Mouse (Mus musculus): ENCODE measurements at regions not wholly inside any gene's neighbourhood (a gene's known extent, or its start where the extent isn't known, plus 50 kb on each side); places are given as distances from the start of the nearest gene placed in this dataset.

GRCm38 (mm10) chr10:119058493-119059020 is 181.3 kb downstream of the Cand1 start:
- H3K27ac ChIP-seq (ENCODE audit: low read length), result no peak overlapping the region
- no peak for ATAC-seq (ENCODE audit: insufficient number of reproducible peaks, insufficient read depth, low FRiP score, low read depth)
- H3K36me3 ChIP-seq (ENCODE audit: control insufficient read depth, insufficient read depth, low read length), result no peaks in the 10 kb centered on the region
- no peak overlapping the region for H3K4me2 ChIP-seq (replicated peaks; ENCODE audit: low read depth, low read length)
- H3K4me1 ChIP-seq (ENCODE audit: control insufficient read depth, insufficient read depth, low read length), result peaks cover 14% of the 10 kb centered on the region; the same call in 1 of the 2 replicates
- no peak overlapping the region for H3K4me3 ChIP-seq (ENCODE audit: low read depth, low read length)
- no peaks in the 10 kb centered on the region for H3K27me3 ChIP-seq (ENCODE audit: control insufficient read depth, insufficient read depth, low read length)
- 58% methylated on average over 10 of the region's 10 CpGs for WGBS
- H3K9ac ChIP-seq (replicated peaks; ENCODE audit: low read depth, low read length), result no peak overlapping the region
- no peaks in the 10 kb centered on the region for H3K9me3 ChIP-seq (ENCODE audit: control insufficient read depth, low read depth, low read length)

- Histone ChIP-seq H3K4me2 (replicated peaks; ENCODE audit: low read depth, low read length) (no peak overlapping the region; the same call in 1 of the 2 replicates), H3K4me3 (ENCODE audit: low read depth, low read length) (no peak overlapping the region), H3K27me3 (ENCODE audit: control insufficient read depth, insufficient read depth, low read length) (no peaks in the 10 kb centered on the region), H3K27ac (ENCODE audit: low read length) (peak overlapping the region; percentile 30; the same call in 1 of the 2 replicates), H3K9ac (replicated peaks; ENCODE audit: low read depth, low read length) (no peak overlapping the region), H3K4me1 (ENCODE audit: control insufficient read depth, insufficient read depth, low read length) (peaks cover 14% of the 10 kb centered on the region; the same call in 1 of the 2 replicates), H3K9me3 (ENCODE audit: control insufficient read depth, low read depth, low read length) (no peaks in the 10 kb centered on the region), H3K36me3 (ENCODE audit: control insufficient read depth, insufficient read depth, low read length) (no peaks in the 10 kb centered on the region)
- 43% methylated on average over 13 of the region's 13 CpGs for WGBS
- 0 out of 2 replicates have a peak, but pooled peaks have one; percentile 18 for ATAC-seq (ENCODE audit: insufficient number of reproducible peaks, insufficient read depth, low FRiP score, low read depth)
Observed at GRCm38 (mm10) chr10:119055199-119055785, 184.6 kb downstream of the Cand1 start.

DNA sequence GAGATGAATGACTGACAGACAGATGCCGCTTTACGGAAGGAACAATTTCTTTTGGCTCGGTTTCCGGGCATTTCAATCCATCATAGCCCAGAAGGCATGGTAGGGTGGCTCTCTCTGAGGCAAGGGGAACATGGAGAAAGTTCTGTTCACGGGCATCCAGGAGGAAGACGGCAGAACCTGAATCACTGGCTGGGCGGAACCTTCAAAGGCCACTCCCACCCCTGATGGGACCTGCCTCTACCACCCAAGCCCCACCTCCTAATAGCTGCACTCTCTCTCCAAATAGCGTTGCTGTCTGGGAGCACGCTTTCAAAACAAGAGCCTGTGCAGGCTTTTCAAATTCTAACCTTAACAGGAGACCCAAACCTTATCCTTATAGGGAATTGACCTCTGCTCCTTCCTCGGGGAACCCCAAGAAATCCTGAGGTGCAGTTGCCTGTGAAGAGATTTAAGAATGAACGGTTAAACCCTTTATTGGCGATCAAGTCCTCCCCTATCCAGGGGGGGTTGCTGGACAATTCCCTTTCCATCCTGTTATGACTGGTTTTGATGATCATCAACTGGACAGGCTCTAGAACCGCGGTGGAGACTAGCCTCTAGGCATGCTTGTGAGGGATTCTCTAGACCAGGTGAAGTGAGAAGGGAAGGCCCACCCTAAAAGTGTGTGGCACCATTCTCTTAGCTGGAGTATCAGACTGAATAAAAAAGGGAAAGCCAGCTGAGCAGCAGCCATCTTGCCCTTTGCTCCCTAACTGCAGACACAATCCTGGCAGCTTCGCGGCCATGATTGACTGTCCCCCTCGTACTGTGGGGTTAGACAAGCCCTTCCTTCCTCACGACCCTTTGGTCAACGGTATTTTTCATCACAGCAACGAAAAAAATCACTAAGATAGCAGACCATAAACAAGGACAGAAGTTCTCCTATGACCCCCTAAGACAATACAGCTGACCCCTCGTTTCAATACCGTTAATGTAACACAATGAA is 184.5 kb upstream of the Dyrk2 start:
- Histone ChIP-seq H3K27ac (ENCODE audit: low read length) (no peak overlapping the region), H3K9me3 (ENCODE audit: control insufficient read depth, low read depth, low read length) (no peaks in the 10 kb centered on the region), H3K4me3 (ENCODE audit: low read depth, low read length) (no peak overlapping the region), H3K27me3 (ENCODE audit: control insufficient read depth, insufficient read depth, low read length) (no peaks in the 10 kb centered on the region), H3K9ac (replicated peaks; ENCODE audit: low read depth, low read length) (no peak overlapping the region), H3K36me3 (ENCODE audit: control insufficient read depth, insufficient read depth, low read length) (no peaks in the 10 kb centered on the region), H3K4me2 (replicated peaks; ENCODE audit: low read depth, low read length) (no peak overlapping the region; the same call in 1 of the 2 replicates), H3K4me1 (ENCODE audit: control insufficient read depth, insufficient read depth, low read length) (peaks cover 14% of the 10 kb centered on the region; the same call in 1 of the 2 replicates)
- no peak for ATAC-seq (ENCODE audit: insufficient number of reproducible peaks, insufficient read depth, low FRiP score, low read depth)
- 77% methylated on average over 22 of the region's 22 CpGs for WGBS

DNA sequence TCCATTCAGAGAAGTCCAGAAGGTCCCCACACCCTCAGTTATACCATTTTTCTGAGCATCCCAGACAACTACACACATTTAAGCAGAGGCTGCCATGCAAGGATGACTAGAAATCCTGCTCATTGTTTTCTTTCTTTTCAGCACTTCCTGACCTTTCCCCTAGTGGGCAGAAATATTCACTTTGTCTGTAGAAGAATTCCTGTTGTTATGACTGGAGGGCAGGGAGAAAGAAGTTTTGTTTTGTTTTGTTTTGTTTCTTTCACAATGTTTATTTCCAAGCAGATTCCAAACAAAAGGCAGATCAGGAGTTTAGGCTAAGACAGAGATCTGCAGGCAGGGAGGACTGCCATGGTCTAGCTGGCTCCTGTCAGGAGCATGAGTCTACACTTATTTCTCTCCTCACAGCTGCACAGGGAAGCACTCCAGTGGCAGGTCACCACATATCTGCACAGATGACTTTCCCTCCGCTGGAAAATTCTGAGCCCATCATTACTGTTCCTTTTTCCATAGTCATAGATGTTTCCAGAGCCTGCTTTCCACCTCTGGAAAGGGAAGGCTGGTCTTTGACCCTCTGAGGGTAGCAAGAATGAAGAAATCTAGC is 182.5 kb upstream of the Dyrk2 start:
- 76% methylated on average over 1 of the region's 1 CpGs for WGBS
- H3K27ac ChIP-seq (ENCODE audit: low read length), result peak overlapping the region; percentile 30; the same call in 1 of the 2 replicates
- no peaks in the 10 kb centered on the region for H3K9me3 ChIP-seq (ENCODE audit: control insufficient read depth, low read depth, low read length)
- H3K27me3 ChIP-seq (ENCODE audit: control insufficient read depth, insufficient read depth, low read length), result no peaks in the 10 kb centered on the region
- no peak overlapping the region for H3K9ac ChIP-seq (replicated peaks; ENCODE audit: low read depth, low read length)
- H3K4me3 ChIP-seq (ENCODE audit: low read depth, low read length), result no peak overlapping the region
- no peak for ATAC-seq (ENCODE audit: insufficient number of reproducible peaks, insufficient read depth, low FRiP score, low read depth)
- H3K4me2 ChIP-seq (replicated peaks; ENCODE audit: low read depth, low read length), result no peak overlapping the region
- peaks cover 10% of the 10 kb centered on the region; the same call in 1 of the 2 replicates for H3K4me1 ChIP-seq (ENCODE audit: control insufficient read depth, insufficient read depth, low read length)
- no peaks in the 10 kb centered on the region for H3K36me3 ChIP-seq (ENCODE audit: control insufficient read depth, insufficient read depth, low read length)

DNA sequence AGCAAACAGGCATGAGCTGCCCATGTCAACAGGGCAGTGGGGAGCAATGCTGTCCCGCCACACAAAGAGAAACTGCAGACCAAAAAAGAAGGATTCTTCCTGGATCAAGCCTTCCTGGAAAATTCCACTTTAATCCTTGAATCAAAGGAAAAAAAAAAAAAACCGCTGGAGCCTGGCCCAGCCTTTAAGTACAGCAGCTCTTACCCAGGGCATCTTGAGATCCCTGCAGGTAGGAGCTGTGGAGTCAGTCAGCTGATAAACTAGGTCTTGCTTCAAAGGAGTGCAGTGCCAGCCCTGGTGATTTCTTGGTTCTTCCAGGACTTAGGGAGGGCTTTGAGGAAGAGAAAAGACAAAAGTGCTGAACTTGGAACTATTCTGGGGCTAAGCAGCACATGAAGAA is 181.6 kb upstream of the Dyrk2 start:
- Histone ChIP-seq H3K36me3 (ENCODE audit: control insufficient read depth, insufficient read depth, low read length) (no peaks in the 10 kb centered on the region), H3K9me3 (ENCODE audit: control insufficient read depth, low read depth, low read length) (no peaks in the 10 kb centered on the region), H3K27me3 (ENCODE audit: control insufficient read depth, insufficient read depth, low read length) (no peaks in the 10 kb centered on the region), H3K9ac (replicated peaks; ENCODE audit: low read depth, low read length) (no peak overlapping the region), H3K4me1 (ENCODE audit: control insufficient read depth, insufficient read depth, low read length) (peaks cover 10% of the 10 kb centered on the region; the same call in 1 of the 2 replicates), H3K4me2 (replicated peaks; ENCODE audit: low read depth, low read length) (no peak overlapping the region), H3K27ac (ENCODE audit: low read length) (no peak overlapping the region), H3K4me3 (ENCODE audit: low read depth, low read length) (no peak overlapping the region)
- WGBS, result 49% methylated on average over 2 of the region's 2 CpGs
- no peak for ATAC-seq (ENCODE audit: insufficient number of reproducible peaks, insufficient read depth, low FRiP score, low read depth)

DNA sequence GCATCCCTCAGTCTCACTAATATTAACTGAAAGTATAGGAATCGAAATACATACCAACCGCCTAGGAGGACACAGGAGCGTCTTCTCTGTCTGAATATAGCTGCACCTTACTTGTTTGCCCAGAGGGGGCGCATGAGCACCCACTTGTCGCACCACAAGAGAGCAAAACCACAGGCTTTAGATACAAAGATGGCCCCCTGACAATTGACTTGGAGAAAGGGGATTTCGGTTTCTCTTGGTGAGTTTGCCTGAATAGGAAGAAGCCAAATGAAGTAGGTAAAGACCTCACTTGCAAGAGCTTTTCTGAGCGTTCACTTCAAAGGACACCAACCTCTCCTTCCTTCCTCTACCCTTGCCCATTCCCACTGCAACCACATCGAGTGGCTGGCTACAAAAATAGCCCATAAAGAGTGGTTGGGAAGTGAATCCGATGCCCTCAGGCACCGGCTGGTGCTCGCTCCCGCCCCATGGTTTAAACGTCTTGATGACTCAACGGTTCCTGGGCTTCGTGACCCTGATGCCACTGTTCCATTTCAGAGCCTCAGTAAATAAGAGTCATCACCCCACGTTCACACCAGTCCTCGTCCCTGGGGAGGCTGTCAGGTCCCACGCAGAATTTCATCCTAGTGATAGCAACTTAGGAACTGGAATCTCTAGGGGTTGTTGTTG is 180.1 kb upstream of the Dyrk2 start:
- WGBS, result 81% methylated on average over 18 of the region's 18 CpGs
- no peak for ATAC-seq (ENCODE audit: insufficient number of reproducible peaks, insufficient read depth, low FRiP score, low read depth)

GRCm38 (mm10) chr10:119048643-119049420 is 178.8 kb upstream of the Dyrk2 start:
- Histone ChIP-seq H3K4me3 (ENCODE audit: low read depth, low read length) (no peak overlapping the region), H3K27me3 (ENCODE audit: control insufficient read depth, insufficient read depth, low read length) (no peaks in the 10 kb centered on the region), H3K4me1 (ENCODE audit: control insufficient read depth, insufficient read depth, low read length) (no peaks in the 10 kb centered on the region), H3K36me3 (ENCODE audit: control insufficient read depth, insufficient read depth, low read length) (no peaks in the 10 kb centered on the region), H3K9ac (replicated peaks; ENCODE audit: low read depth, low read length) (no peak overlapping the region), H3K9me3 (ENCODE audit: control insufficient read depth, low read depth, low read length) (no peaks in the 10 kb centered on the region), H3K4me2 (replicated peaks; ENCODE audit: low read depth, low read length) (no peak overlapping the region), H3K27ac (ENCODE audit: low read length) (no peak overlapping the region)
- 71% methylated on average over 6 of the region's 6 CpGs for WGBS
- ATAC-seq (ENCODE audit: insufficient number of reproducible peaks, insufficient read depth, low FRiP score, low read depth), result no peak

More for the DNA sequence above, 180.1 kb upstream of the Dyrk2 start:
- no peak overlapping the region for H3K4me2 ChIP-seq (replicated peaks; ENCODE audit: low read depth, low read length)
- H3K27me3 ChIP-seq (ENCODE audit: control insufficient read depth, insufficient read depth, low read length), result no peaks in the 10 kb centered on the region
- no peak overlapping the region for H3K9ac ChIP-seq (replicated peaks; ENCODE audit: low read depth, low read length)
- no peak overlapping the region for H3K27ac ChIP-seq (ENCODE audit: low read length)
- H3K36me3 ChIP-seq (ENCODE audit: control insufficient read depth, insufficient read depth, low read length), result no peaks in the 10 kb centered on the region
- peaks cover 7% of the 10 kb centered on the region; the same call in 1 of the 2 replicates for H3K4me1 ChIP-seq (ENCODE audit: control insufficient read depth, insufficient read depth, low read length)
- H3K9me3 ChIP-seq (ENCODE audit: control insufficient read depth, low read depth, low read length), result no peaks in the 10 kb centered on the region
- no peak overlapping the region for H3K4me3 ChIP-seq (ENCODE audit: low read depth, low read length)

Measured in stomach, embryonic 14.5 days (tissue).